Mouse (Mus musculus) left cerebral cortex, adult 2 months (tissue): ENCODE measurements around the gene Rnd1. TPM values are rescaled to one million over a fixed set of nuclear protein-coding genes. Genes with fewer than 3 reads are reported as not detected.

Experiments used
- DNase-seq, 2 experiments: peaks; one replicate each; pipeline ENCODE4 v3.0.0; 2021 to 2022; ENCODE audit warnings: low spot score in 2 of 2, mixed read lengths in 1 of 2; ENCODE audit errors: extremely low spot score in 1 of 2
- H3K27ac ChIP-seq: fragments of 200-600 bp; 2 replicates; pipeline ENCODE4 v1.8.1; 2022
- H3K4me3 ChIP-seq: fragments of 200-600 bp; 2 replicates; pipeline ENCODE4 v1.8.1; 2022
- CTCF ChIP-seq: fragments of 200-600 bp; IDR thresholded peaks from 2 replicates; pipeline ENCODE4 v1.8.1; 2022; ENCODE audit warnings: antibody characterized with exemption, mild to moderate bottlenecking, moderate library complexity
- intact Hi-C: fragments of 180-260 bp; cut with DNase I; formaldehyde crosslinking; loops from one replicate; pipeline ENCODE4 v1.15.1; 2025
- total RNA-seq, 2 experiments: library from RNA; stranded (reverse); gene quantifications; 2 replicates each; pipeline ENCODE4 v1.2.3; 2021

Gene Rnd1
- total RNA-seq, 2 experiments from 2014 or later: 27.4 to 27.7 TPM

GRCm38 (mm10) chr15:98652174-98652573 is 25.1 kb downstream of the Rnd1 start:
- Histone ChIP-seq H3K27ac (no peak overlapping the region), H3K4me3 (no peak overlapping the region)
- intact Hi-C loops: no loop called here
- TF ChIP-seq CTCF: peak; percentile 36
- no peak for DNase-seq

DNA sequence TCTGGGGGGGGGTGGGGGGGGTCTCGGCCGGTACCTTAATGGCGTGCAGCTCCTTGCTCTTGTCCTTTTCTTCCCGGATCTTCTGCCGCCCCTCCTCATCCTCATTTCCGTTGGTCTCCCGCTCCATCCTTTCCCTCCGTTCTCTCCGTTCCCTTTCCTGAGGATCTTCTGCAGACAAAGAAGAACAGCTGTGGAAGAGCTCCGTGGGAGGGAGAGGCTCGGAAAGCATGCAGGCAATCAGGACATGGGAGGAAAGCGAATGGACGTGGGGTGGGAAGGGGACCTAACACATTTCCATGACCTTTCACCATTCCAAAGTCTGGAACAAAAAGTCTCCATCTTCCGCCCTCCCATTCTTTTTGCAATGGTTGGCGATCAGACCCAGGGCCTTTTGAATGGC is 25.8 kb downstream of the Rnd1 start:
- TF ChIP-seq CTCF: no peak
- Histone ChIP-seq H3K4me3 (no peak overlapping the region), H3K27ac (no peak overlapping the region)
- intact Hi-C loops: no loop called here
- DNase-seq: no peak

DNA sequence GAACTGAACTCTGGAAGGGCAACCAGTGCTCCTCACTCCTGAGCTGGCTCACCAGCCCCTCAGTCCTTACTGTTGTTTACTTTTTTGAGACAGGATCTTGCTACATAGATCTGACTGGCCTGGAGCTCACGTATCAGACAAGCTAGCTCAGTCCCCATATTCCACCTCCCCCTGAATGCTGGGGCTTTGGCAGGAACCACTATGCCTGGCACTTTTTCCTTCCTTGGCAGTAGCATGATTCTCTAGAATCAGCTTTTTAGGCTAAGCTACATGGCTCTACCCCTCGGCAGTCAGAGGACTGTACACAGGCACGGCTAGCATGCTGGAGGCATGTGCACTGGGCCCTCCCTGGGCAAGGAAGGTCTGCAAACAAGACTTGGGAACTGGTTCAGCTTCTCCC is 29.2 kb downstream of the Rnd1 start:
- TF ChIP-seq CTCF: no peak
- intact Hi-C loops: no loop called here
- no peak for DNase-seq
- H3K4me3 ChIP-seq: no peak overlapping the region
- H3K27ac ChIP-seq: peak overlapping the region; percentile 17; the same call in 1 of the 2 replicates

- no peak overlapping the region; the same call in 1 of the 2 replicates for H3K27ac ChIP-seq
- intact Hi-C loops: no loop called here
- TF ChIP-seq CTCF: no peak; the same call in 1 of the 2 replicates
Observed at GRCm38 (mm10) chr15:98647308-98647707, 30.0 kb downstream of the Rnd1 start.

GRCm38 (mm10) chr15:98646737-98647136 is 30.5 kb downstream of the Rnd1 start:
- no peak for TF ChIP-seq CTCF
- H3K27ac ChIP-seq: no peak overlapping the region; the same call in 1 of the 2 replicates
- no peak for DNase-seq
- H3K4me3 ChIP-seq: no peak overlapping the region
- intact Hi-C loops: no loop called here

More at GRCm38 (mm10) chr15:98647308-98647707, 30.0 kb downstream of the Rnd1 start:
- no peak for DNase-seq
- no peak overlapping the region for H3K4me3 ChIP-seq

- no peak for TF ChIP-seq CTCF
- Histone ChIP-seq H3K4me3 (no peak overlapping the region), H3K27ac (peak overlapping the region; percentile 36; the same call in 1 of the 2 replicates)
- DNase-seq: no peak
- intact Hi-C loops: no loop called here
Observed at GRCm38 (mm10) chr15:98645057-98646026, 31.9 kb downstream of the Rnd1 start.

DNA sequence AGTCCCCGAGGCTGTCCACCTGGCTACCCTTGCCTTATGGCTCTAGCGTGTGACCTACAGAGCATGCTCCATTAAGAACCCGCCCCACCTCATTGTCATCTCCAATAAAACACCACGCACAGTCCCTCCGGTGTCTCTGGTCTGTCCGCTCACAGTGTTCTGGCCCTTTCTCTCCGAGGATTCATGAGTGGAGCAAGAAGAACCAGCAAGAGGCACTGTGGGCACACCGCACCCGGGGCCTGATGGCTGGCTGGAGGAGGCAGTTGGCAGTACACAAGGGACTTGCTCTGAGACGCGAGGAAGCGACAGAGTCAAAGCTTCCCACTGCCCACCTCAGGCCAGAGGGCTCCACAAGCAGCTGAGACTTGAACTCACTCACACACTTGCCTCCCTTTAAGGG is 32.9 kb downstream of the Rnd1 start:
- Histone ChIP-seq H3K27ac (peak overlapping the region; percentile 36; the same call in 1 of the 2 replicates), H3K4me3 (no peak overlapping the region)
- TF ChIP-seq CTCF: no peak
- DNase-seq: no peak
- intact Hi-C loops: no loop called here

GRCm38 (mm10) chr15:98640157-98640556 is 37.1 kb downstream of the Rnd1 start:
- no peak for TF ChIP-seq CTCF
- Histone ChIP-seq H3K4me3 (no peak overlapping the region), H3K27ac (no peak overlapping the region)
- intact Hi-C loops: no loop called here
- no peak for DNase-seq

- Histone ChIP-seq H3K4me3 (peak overlapping the region; percentile 64), H3K27ac (no peak overlapping the region)
- no peak for TF ChIP-seq CTCF
- DNase-seq: no peak
- intact Hi-C loops: no loop called here
Observed at GRCm38 (mm10) chr15:98637155-98637554, 40.1 kb downstream of the Rnd1 start.

- DNase-seq: peak; percentile 70
- H3K27ac ChIP-seq: peak overlapping the region; percentile 80
- TF ChIP-seq CTCF: no peak
- H3K4me3 ChIP-seq: peak overlapping the region; percentile 64
- intact Hi-C loops: no loop called here
Observed at GRCm38 (mm10) chr15:98636517-98636916, 40.7 kb downstream of the Rnd1 start.

DNA sequence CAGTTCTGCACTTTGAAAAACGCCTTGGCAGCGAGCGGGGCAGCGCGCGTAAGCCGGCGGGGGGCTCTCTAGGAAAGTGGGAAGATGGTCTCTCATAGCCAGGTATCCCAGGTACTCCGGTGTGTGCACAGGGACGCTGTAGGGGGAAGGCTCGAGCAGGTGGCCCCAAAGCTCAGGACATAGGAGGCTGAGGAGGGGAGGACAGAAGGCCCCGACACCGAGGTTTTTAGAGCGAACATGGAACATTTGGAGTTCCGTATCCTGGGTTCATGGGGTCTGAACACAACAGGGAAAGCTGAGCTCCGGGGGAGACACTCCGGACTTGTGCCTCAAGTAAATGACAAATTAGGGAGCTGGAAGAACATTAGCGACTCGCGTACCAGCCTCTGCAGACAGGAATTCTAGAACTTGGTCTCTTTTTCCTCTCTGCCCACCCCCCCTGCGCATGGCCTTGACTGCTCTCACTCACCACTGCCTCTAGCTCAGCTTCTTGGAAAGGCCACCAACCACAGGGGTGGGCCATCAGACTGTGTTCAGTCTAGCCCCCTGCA is 41.9 kb downstream of the Rnd1 start:
- no peak for DNase-seq

GRCm38 (mm10) chr15:98634541-98635081 is 42.6 kb downstream of the Rnd1 start:
- TF ChIP-seq CTCF: no peak
- peak; percentile 80 to 83 for DNase-seq
- Histone ChIP-seq H3K4me3 (peak overlapping the region; percentile 64), H3K27ac (peak overlapping the region; percentile 80)
- intact Hi-C loops: no loop called here

More for the DNA sequence above, 41.9 kb downstream of the Rnd1 start:
- H3K4me3 ChIP-seq: peak overlapping the region; percentile 64
- peak overlapping the region; percentile 80 for H3K27ac ChIP-seq
- no peak; the same call in 1 of the 2 replicates for TF ChIP-seq CTCF
- intact Hi-C loops: no loop called here
